Mouse (Mus musculus): ENCODE measurements around the gene Ccdc6. TPM values are rescaled to one million over a fixed set of nuclear protein-coding genes. Genes with fewer than 3 reads are reported as not detected.

Ccdc6 gene
- polyA plus RNA-seq, 1 experiment from 2014 or later, result 14.0 TPM

DNA sequence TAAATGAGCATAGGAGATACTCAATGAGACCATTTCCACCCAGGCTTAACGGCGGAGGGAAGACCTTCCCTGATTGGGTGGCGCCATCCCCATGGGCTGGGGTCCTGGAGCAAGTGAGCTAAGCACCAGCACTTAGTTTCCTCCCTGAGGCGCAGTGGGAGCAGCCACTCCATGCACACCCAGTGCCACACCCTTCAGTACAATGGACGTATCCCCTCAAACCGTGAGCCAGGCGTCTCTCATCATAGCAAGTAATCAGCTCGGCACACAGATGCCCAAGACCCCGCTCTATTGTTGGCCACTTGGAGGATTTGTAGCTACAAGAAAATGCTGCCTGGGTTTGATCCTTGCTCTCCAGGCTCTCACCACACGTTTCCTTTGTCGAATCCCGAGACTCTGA, 49.0 kb downstream of the Ccdc6 start:
- H3K4me2 ChIP-seq (ENCODE audit: low read depth, low read length), result no peak overlapping the region
- H3K4me1 ChIP-seq (ENCODE audit: control insufficient read depth, insufficient read depth, low read length), result peaks cover 20% of the 10 kb centered on the region
- peaks cover 4% of the 10 kb centered on the region; the same call in 1 of the 2 replicates for H3K9me3 ChIP-seq (replicated peaks; ENCODE audit: control insufficient read depth, low read length)
- H3K9ac ChIP-seq (ENCODE audit: low read length), result no peak overlapping the region
- H3K36me3 ChIP-seq (ENCODE audit: control insufficient read depth, insufficient read depth), result peaks cover 36% of the 10 kb centered on the region
- 94% methylated on average over 12 of the region's 12 CpGs for whole genome bisulfite sequencing
- H3K4me3 ChIP-seq (ENCODE audit: low read length), result no peak overlapping the region
- no peak overlapping the region for H3K27ac ChIP-seq (ENCODE audit: low read length)
- ATAC-seq (replicated peaks; ENCODE audit: extremely low read depth, insufficient read depth, low FRiP score), result no peak
- no peaks in the 10 kb centered on the region for H3K27me3 ChIP-seq (ENCODE audit: control insufficient read depth, insufficient read depth, low read length)

DNA sequence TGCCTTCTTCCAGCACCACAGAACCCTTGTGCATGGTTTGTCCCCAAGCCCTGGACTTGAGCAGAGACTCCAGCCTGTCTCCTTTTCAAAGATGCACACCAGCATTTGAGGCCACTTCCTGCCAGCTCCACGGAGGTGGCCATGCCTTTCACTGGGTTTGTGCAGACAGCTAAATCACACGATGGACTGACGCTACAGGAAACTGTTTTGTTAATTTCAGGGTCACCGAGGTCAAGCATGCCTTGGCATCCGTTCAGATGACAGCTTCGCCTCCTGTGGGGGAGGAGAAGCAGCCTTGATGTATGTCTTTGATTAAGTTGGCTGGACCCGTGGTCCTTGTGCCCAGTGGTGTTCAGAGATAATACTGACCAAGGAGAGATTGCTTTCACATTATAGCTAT, 52.2 kb downstream of the Ccdc6 start:
- no peak for ATAC-seq (replicated peaks; ENCODE audit: extremely low read depth, insufficient read depth, low FRiP score)

GRCm38 (mm10) chr10:70150301-70150700, 53.4 kb downstream of the Ccdc6 start:
- 55% methylated on average over 4 of the region's 4 CpGs for WGBS
- Histone ChIP-seq H3K27ac (ENCODE audit: low read length) (no peak overlapping the region), H3K4me2 (ENCODE audit: low read depth, low read length) (no peak overlapping the region), H3K4me1 (ENCODE audit: control insufficient read depth, insufficient read depth, low read length) (peaks cover 34% of the 10 kb centered on the region), H3K9me3 (replicated peaks; ENCODE audit: control insufficient read depth, low read length) (peaks cover 4% of the 10 kb centered on the region; the same call in 1 of the 2 replicates), H3K27me3 (ENCODE audit: control insufficient read depth, insufficient read depth, low read length) (no peaks in the 10 kb centered on the region), H3K36me3 (ENCODE audit: control insufficient read depth, insufficient read depth) (peaks cover 37% of the 10 kb centered on the region), H3K9ac (ENCODE audit: low read length) (no peak overlapping the region), H3K4me3 (ENCODE audit: low read length) (no peak overlapping the region)
- ATAC-seq (replicated peaks; ENCODE audit: extremely low read depth, insufficient read depth, low FRiP score), result no peak

More for the DNA sequence above, 52.2 kb downstream of the Ccdc6 start:
- Histone ChIP-seq H3K36me3 (ENCODE audit: control insufficient read depth, insufficient read depth) (peaks cover 32% of the 10 kb centered on the region), H3K4me1 (ENCODE audit: control insufficient read depth, insufficient read depth, low read length) (peaks cover 34% of the 10 kb centered on the region), H3K9me3 (replicated peaks; ENCODE audit: control insufficient read depth, low read length) (peaks cover 4% of the 10 kb centered on the region; the same call in 1 of the 2 replicates), H3K27ac (ENCODE audit: low read length) (no peak overlapping the region; the same call in 1 of the 2 replicates), H3K4me3 (ENCODE audit: low read length) (no peak overlapping the region), H3K27me3 (ENCODE audit: control insufficient read depth, insufficient read depth, low read length) (no peaks in the 10 kb centered on the region), H3K9ac (ENCODE audit: low read length) (no peak overlapping the region), H3K4me2 (ENCODE audit: low read depth, low read length) (no peak overlapping the region)
- WGBS, result 15% methylated on average over 7 of the region's 7 CpGs

DNA sequence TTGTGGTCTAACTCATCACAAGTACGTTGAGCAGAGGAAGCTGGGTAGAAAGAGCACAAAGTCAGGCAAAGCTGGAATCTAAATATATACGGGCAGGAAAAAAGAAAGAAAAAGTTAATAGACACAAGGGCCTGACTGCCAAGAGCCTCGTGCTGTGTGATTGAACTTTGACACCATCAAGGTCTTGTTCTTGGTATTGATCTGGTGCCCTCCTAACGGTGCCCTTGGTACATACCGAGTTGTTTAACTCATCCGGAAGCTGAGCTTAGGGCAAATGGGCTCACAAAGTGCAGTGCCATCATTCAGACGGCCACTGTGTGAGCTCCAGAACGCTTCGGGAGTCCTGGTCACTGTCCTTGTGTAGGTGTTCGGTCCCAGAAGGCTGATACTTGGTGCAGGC, 54.2 kb downstream of the Ccdc6 start:
- Histone ChIP-seq H3K4me3 (ENCODE audit: low read length) (no peak overlapping the region), H3K4me2 (ENCODE audit: low read depth, low read length) (no peak overlapping the region), H3K4me1 (ENCODE audit: control insufficient read depth, insufficient read depth, low read length) (peaks cover 34% of the 10 kb centered on the region), H3K27ac (ENCODE audit: low read length) (no peak overlapping the region), H3K9ac (ENCODE audit: low read length) (no peak overlapping the region), H3K9me3 (replicated peaks; ENCODE audit: control insufficient read depth, low read length) (no peaks in the 10 kb centered on the region), H3K36me3 (ENCODE audit: control insufficient read depth, insufficient read depth) (peaks cover 35% of the 10 kb centered on the region), H3K27me3 (ENCODE audit: control insufficient read depth, insufficient read depth, low read length) (no peaks in the 10 kb centered on the region)
- no peak for ATAC-seq (replicated peaks; ENCODE audit: extremely low read depth, insufficient read depth, low FRiP score)
- WGBS, result 84% methylated on average over 10 of the region's 10 CpGs

GRCm38 (mm10) chr10:70152190-70152743, 55.3 kb downstream of the Ccdc6 start:
- H3K4me2 ChIP-seq (ENCODE audit: low read depth, low read length), result peak overlapping the region; percentile 32; the same call in 1 of the 2 replicates
- WGBS, result 32% methylated on average over 12 of the region's 12 CpGs
- peak overlapping the region; percentile 47 for H3K27ac ChIP-seq (ENCODE audit: low read length)
- no peak overlapping the region for H3K9ac ChIP-seq (ENCODE audit: low read length)
- ATAC-seq (replicated peaks; ENCODE audit: extremely low read depth, insufficient read depth, low FRiP score), result no peak
- H3K9me3 ChIP-seq (replicated peaks; ENCODE audit: control insufficient read depth, low read length), result peaks cover 6% of the 10 kb centered on the region
- peaks cover 34% of the 10 kb centered on the region for H3K4me1 ChIP-seq (ENCODE audit: control insufficient read depth, insufficient read depth, low read length)
- no peak overlapping the region for H3K4me3 ChIP-seq (ENCODE audit: low read length)
- H3K36me3 ChIP-seq (ENCODE audit: control insufficient read depth, insufficient read depth), result peaks cover 43% of the 10 kb centered on the region
- no peaks in the 10 kb centered on the region for H3K27me3 ChIP-seq (ENCODE audit: control insufficient read depth, insufficient read depth, low read length)

GRCm38 (mm10) chr10:70153810-70154209, 56.9 kb downstream of the Ccdc6 start:
- 81% methylated on average over 16 of the region's 16 CpGs for WGBS
- Histone ChIP-seq H3K27me3 (ENCODE audit: control insufficient read depth, insufficient read depth, low read length) (no peaks in the 10 kb centered on the region), H3K9ac (ENCODE audit: low read length) (no peak overlapping the region), H3K4me2 (ENCODE audit: low read depth, low read length) (no peak overlapping the region), H3K4me3 (ENCODE audit: low read length) (no peak overlapping the region), H3K36me3 (ENCODE audit: control insufficient read depth, insufficient read depth) (peaks cover 47% of the 10 kb centered on the region), H3K27ac (ENCODE audit: low read length) (no peak overlapping the region), H3K4me1 (ENCODE audit: control insufficient read depth, insufficient read depth, low read length) (peaks cover 30% of the 10 kb centered on the region), H3K9me3 (replicated peaks; ENCODE audit: control insufficient read depth, low read length) (peaks cover 6% of the 10 kb centered on the region)
- ATAC-seq (replicated peaks; ENCODE audit: extremely low read depth, insufficient read depth, low FRiP score), result no peak

- Histone ChIP-seq H3K4me3 (ENCODE audit: low read length) (no peak overlapping the region), H3K9ac (ENCODE audit: low read length) (no peak overlapping the region), H3K4me1 (ENCODE audit: control insufficient read depth, insufficient read depth, low read length) (peaks cover 16% of the 10 kb centered on the region), H3K27ac (ENCODE audit: low read length) (no peak overlapping the region), H3K9me3 (replicated peaks; ENCODE audit: control insufficient read depth, low read length) (peaks cover 6% of the 10 kb centered on the region), H3K27me3 (ENCODE audit: control insufficient read depth, insufficient read depth, low read length) (no peaks in the 10 kb centered on the region), H3K36me3 (ENCODE audit: control insufficient read depth, insufficient read depth) (peaks cover 38% of the 10 kb centered on the region), H3K4me2 (ENCODE audit: low read depth, low read length) (no peak overlapping the region)
- 75% methylated on average over 3 of the region's 3 CpGs for WGBS
- no peak for ATAC-seq (replicated peaks; ENCODE audit: extremely low read depth, insufficient read depth, low FRiP score)
These were observed 59.7 kb downstream of the Ccdc6 start for GRCm38 (mm10) chr10:70156431-70157165.

GRCm38 (mm10) chr10:70159651-70160320, 62.9 kb downstream of the Ccdc6 start:
- Histone ChIP-seq H3K4me2 (ENCODE audit: low read depth, low read length) (no peak overlapping the region), H3K27me3 (ENCODE audit: control insufficient read depth, insufficient read depth, low read length) (no peaks in the 10 kb centered on the region), H3K9ac (ENCODE audit: low read length) (no peak overlapping the region), H3K4me3 (ENCODE audit: low read length) (no peak overlapping the region), H3K36me3 (ENCODE audit: control insufficient read depth, insufficient read depth) (peaks cover 29% of the 10 kb centered on the region), H3K27ac (ENCODE audit: low read length) (no peak overlapping the region), H3K9me3 (replicated peaks; ENCODE audit: control insufficient read depth, low read length) (peaks cover 6% of the 10 kb centered on the region), H3K4me1 (ENCODE audit: control insufficient read depth, insufficient read depth, low read length) (peaks cover 9% of the 10 kb centered on the region)
- 82% methylated on average over 12 of the region's 12 CpGs for WGBS
- ATAC-seq (replicated peaks; ENCODE audit: extremely low read depth, insufficient read depth, low FRiP score), result no peak

GRCm38 (mm10) chr10:70160811-70161210, 63.9 kb downstream of the Ccdc6 start:
- Histone ChIP-seq H3K27me3 (ENCODE audit: control insufficient read depth, insufficient read depth, low read length) (no peaks in the 10 kb centered on the region), H3K36me3 (ENCODE audit: control insufficient read depth, insufficient read depth) (peaks cover 20% of the 10 kb centered on the region), H3K9ac (ENCODE audit: low read length) (no peak overlapping the region), H3K4me3 (ENCODE audit: low read length) (no peak overlapping the region), H3K9me3 (replicated peaks; ENCODE audit: control insufficient read depth, low read length) (peaks cover 6% of the 10 kb centered on the region), H3K4me1 (ENCODE audit: control insufficient read depth, insufficient read depth, low read length) (peaks cover 18% of the 10 kb centered on the region), H3K4me2 (ENCODE audit: low read depth, low read length) (no peak overlapping the region), H3K27ac (ENCODE audit: low read length) (no peak overlapping the region)
- ATAC-seq (replicated peaks; ENCODE audit: extremely low read depth, insufficient read depth, low FRiP score), result no peak
- WGBS, result 91% methylated on average over 12 of the region's 12 CpGs
